Mouse (Mus musculus): Measurements from ENCODE around the gene Gm3099.
"Not testable (repeated sequence)": the region's sequence is repeated elsewhere in the genome, so short reads cannot be mapped to it uniquely, and the experiment has no call there.

Gm3099 gene

DNA sequence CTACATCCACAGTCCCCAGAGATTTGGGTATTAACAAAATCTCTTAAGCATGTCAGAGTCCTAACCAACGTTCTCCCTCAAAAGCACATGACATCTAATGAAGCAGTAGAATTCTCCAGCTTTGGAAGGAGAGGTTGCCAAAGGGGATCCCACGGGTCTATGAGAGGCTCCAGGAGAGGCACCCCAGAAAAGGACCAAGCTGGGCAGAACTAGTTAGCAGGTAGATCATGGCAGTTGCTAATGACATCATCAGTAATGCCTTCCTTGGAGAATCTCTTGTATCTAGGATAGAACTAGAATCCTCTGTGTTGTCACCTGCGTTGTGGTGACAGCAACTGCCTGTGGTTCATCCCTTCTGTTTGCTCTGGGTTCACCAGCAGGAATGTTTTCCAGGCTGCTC is at the start of gene Gm3099:
Gene Gm3099 (plus strand): TSS at position 301 of the 400 bp plus-strand sequence.
- DNase-seq (ENCODE audit: low spot score), result not testable (repeated sequence)

DNA sequence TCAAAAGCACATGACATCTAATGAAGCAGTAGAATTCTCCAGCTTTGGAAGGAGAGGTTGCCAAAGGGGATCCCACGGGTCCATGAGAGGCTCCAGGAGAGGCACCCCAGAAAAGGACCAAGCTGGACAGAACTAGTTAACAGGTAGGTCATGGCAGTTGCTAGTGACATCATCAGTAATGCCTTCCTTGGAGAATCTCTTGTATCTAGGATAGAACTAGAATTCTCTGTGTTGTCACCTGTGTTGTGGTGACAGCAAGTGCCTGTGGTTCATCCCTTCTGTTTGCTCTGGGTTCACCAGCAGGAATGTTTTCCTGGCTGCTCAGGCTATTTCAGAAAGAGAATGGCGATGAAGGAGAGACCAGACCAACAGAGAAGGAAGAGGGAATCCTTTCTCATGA is 34.9 kb upstream of the Gm3099 start, which contains the start of gene Gm3095:
Gene Gm3095 (plus strand): TSS at position 301 of the 400 bp plus-strand sequence.
- not testable (repeated sequence) for DNase-seq (ENCODE audit: low spot score)

DNA sequence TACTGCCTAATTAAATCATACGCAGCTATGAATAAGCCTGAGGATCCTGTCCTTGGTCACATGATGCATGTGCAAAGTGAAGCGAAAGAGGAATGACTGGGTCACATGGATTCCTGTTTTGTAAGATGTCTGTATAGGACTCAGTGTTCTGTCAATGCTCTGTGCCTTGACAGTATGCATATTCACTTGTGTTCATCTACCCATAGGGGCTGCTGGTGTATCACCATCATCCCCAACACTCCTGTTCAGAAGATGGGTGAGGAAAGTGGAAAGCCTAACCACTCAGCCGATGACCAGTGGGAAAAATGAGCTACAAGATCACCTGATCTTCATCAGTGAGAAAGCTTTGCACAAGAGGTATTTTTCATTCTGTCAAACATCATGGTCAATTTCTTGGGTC is 25.4 kb downstream of the Gm3099 start, which contains the start of gene Gm5796:
Gene Gm5796 (plus strand): TSS at position 301 of the 400 bp plus-strand sequence.
- DNase-seq (ENCODE audit: low spot score), result not testable (repeated sequence)

Measured in ovary, postnatal 36 days (tissue).